Mouse (Mus musculus): ENCODE results near the gene Dalrd3.
"Not testable (repeated sequence)": the region's sequence is repeated elsewhere in the genome, so short reads cannot be mapped to it uniquely, and the experiment has no call there.

Gene Dalrd3

GRCm38 (mm10) chr9:108573774-108574690, 4.3 kb downstream of the Dalrd3 start:
- DNase-seq (ENCODE audit: low spot score): peak; percentile 87

GRCm38 (mm10) chr9:108574921-108575320, 5.2 kb downstream of the Dalrd3 start:
- peak; percentile 42 for DNase-seq (ENCODE audit: low spot score)

- DNase-seq (ENCODE audit: low spot score): no peak
Measured at GRCm38 (mm10) chr9:108575321-108576297, 5.9 kb downstream of the Dalrd3 start.

- no peak for DNase-seq (ENCODE audit: low spot score)
Measured at GRCm38 (mm10) chr9:108577025-108577424, 7.3 kb downstream of the Dalrd3 start.

- peak; percentile 84 for DNase-seq (ENCODE audit: low spot score)
Measured at GRCm38 (mm10) chr9:108577934-108578544, 8.4 kb downstream of the Dalrd3 start.

- peak; percentile 94 for DNase-seq (ENCODE audit: low spot score)
Measured at GRCm38 (mm10) chr9:108578545-108579343, 9.1 kb downstream of the Dalrd3 start, which contains the start of gene Wdr6. Gene Wdr6, minus strand, starts transcription at chr9:108578739.

GRCm38 (mm10) chr9:108579344-108579690, 9.6 kb downstream of the Dalrd3 start:
- DNase-seq (ENCODE audit: low spot score): no peak

GRCm38 (mm10) chr9:108587571-108588180, 18.0 kb downstream of the Dalrd3 start:
- peak; percentile 83 for DNase-seq (ENCODE audit: low spot score)

GRCm38 (mm10) chr9:108589229-108589628, 19.5 kb downstream of the Dalrd3 start:
- DNase-seq (ENCODE audit: low spot score): no peak

- DNase-seq (ENCODE audit: low spot score): no peak
Measured at GRCm38 (mm10) chr9:108591462-108591861, 21.8 kb downstream of the Dalrd3 start.

GRCm38 (mm10) chr9:108594354-108594753, 24.7 kb downstream of the Dalrd3 start:
- no peak for DNase-seq (ENCODE audit: low spot score)

GRCm38 (mm10) chr9:108596998-108597764, 27.5 kb downstream of the Dalrd3 start, which contains the start of gene P4htm:
Gene P4htm, minus strand, starts transcription at chr9:108597667.
- DNase-seq (ENCODE audit: low spot score): peak; percentile 77

GRCm38 (mm10) chr9:108599021-108599566, 29.4 kb downstream of the Dalrd3 start:
- DNase-seq (ENCODE audit: low spot score): no peak

- no peak for DNase-seq (ENCODE audit: low spot score)
Measured at GRCm38 (mm10) chr9:108600011-108600410, 30.3 kb downstream of the Dalrd3 start.

GRCm38 (mm10) chr9:108601986-108602385, 32.3 kb downstream of the Dalrd3 start:
- no peak for DNase-seq (ENCODE audit: low spot score)

GRCm38 (mm10) chr9:108607929-108608328, 38.2 kb downstream of the Dalrd3 start:
- not testable (repeated sequence) for DNase-seq (ENCODE audit: low spot score)

GRCm38 (mm10) chr9:108608889-108609288, 39.2 kb downstream of the Dalrd3 start:
- no peak for DNase-seq (ENCODE audit: low spot score)

- no peak for DNase-seq (ENCODE audit: low spot score)
Measured at GRCm38 (mm10) chr9:108611488-108611887, 41.8 kb downstream of the Dalrd3 start.

- DNase-seq (ENCODE audit: low spot score): no peak
Measured at GRCm38 (mm10) chr9:108617301-108617700, 47.6 kb downstream of the Dalrd3 start.

Measured in testis, postnatal 10 days (tissue).